Mouse (Mus musculus) liver, postnatal 0 days (tissue): ENCODE measurements at regions not wholly inside any gene's neighbourhood (a gene's known extent, or its start where the extent isn't known, plus 50 kb on each side); places are given as distances from the start of the nearest gene placed in this dataset.
A peak's percentile ranks its signal among the peaks of the same experiment; 100 is the strongest.

Experiments used
- ATAC-seq: fragments of 200-750 bp; cut with Nextera tagmentation; 2 replicates; pipeline ENCODE4 v1.8.0; 2017; ENCODE audit warnings: mild to moderate bottlenecking, moderate library complexity
- DNase-seq: peaks from one replicate; pipeline ENCODE4 v3.0.0-alpha.2; 2016
- H3K27ac ChIP-seq: fragments of 300-500 bp; sonication (generic); 2 replicates; pipeline ENCODE4 v1.5.1; 2014; ENCODE audit warnings: antibody characterized with exemption, moderate library complexity, mild to moderate bottlenecking, low read depth
- H3K27me3 ChIP-seq: fragments of 300-500 bp; sonication (generic); 2 replicates; pipeline ENCODE4 v1.6.1; 2014; ENCODE audit warnings: low read length, control low read depth, mixed read lengths; ENCODE audit not compliant: insufficient read depth
- H3K36me3 ChIP-seq: fragments of 300-500 bp; sonication (generic); replicated peaks from 2 replicates; pipeline ENCODE4 v1.6.1; 2014; ENCODE audit warnings: mild to moderate bottlenecking, control low read depth, low read length, moderate library complexity, mixed read lengths; ENCODE audit not compliant: insufficient read depth
- H3K4me1 ChIP-seq: fragments of 300-500 bp; sonication (generic); 2 replicates; pipeline ENCODE4 v1.6.1; 2014; ENCODE audit warnings: antibody characterized with exemption, mild to moderate bottlenecking, control low read depth; ENCODE audit not compliant: insufficient read depth
- H3K4me2 ChIP-seq: fragments of 300-500 bp; sonication (generic); 2 replicates; pipeline ENCODE4 v1.6.1; 2014; ENCODE audit warnings: low read depth, mild to moderate bottlenecking, low read length, moderate library complexity, mixed read lengths
- H3K4me3 ChIP-seq: fragments of 300-500 bp; sonication (generic); 2 replicates; pipeline ENCODE4 v1.5.1; 2014; ENCODE audit warnings: low read depth, low read length
- H3K9ac ChIP-seq: fragments of 300-500 bp; sonication (generic); replicated peaks from 2 replicates; pipeline ENCODE4 v1.6.1; 2014; ENCODE audit warnings: mild to moderate bottlenecking, moderate library complexity
- H3K9me3 ChIP-seq: fragments of 300-500 bp; sonication (generic); 2 replicates; pipeline ENCODE4 v1.6.1; 2016; ENCODE audit warnings: mild to moderate bottlenecking, control low read depth, low read length, mixed read lengths
- CTCF ChIP-seq: sonication (generic); IDR thresholded peaks from 2 replicates; pipeline ENCODE4 v1.5.1; 2016; ENCODE audit warnings: antibody characterized with exemption, low read depth
- EP300 ChIP-seq: IDR thresholded peaks from 2 replicates; pipeline ENCODE4 v1.6.1; 2016; ENCODE audit warnings: antibody characterized with exemption, low read depth, mild to moderate bottlenecking
- WGBS: fragments of 180-500 bp; shearing (Covaris S2); extraction: QIAGEN DNeasy Blood & Tissue Kit; methylation state at CpG from one replicate; pipeline ENCODE4 v1.1.7; 2014; ENCODE audit not compliant: insufficient replicate concordance; 5-methylcytosine and 5-hydroxymethylcytosine counted together

DNA sequence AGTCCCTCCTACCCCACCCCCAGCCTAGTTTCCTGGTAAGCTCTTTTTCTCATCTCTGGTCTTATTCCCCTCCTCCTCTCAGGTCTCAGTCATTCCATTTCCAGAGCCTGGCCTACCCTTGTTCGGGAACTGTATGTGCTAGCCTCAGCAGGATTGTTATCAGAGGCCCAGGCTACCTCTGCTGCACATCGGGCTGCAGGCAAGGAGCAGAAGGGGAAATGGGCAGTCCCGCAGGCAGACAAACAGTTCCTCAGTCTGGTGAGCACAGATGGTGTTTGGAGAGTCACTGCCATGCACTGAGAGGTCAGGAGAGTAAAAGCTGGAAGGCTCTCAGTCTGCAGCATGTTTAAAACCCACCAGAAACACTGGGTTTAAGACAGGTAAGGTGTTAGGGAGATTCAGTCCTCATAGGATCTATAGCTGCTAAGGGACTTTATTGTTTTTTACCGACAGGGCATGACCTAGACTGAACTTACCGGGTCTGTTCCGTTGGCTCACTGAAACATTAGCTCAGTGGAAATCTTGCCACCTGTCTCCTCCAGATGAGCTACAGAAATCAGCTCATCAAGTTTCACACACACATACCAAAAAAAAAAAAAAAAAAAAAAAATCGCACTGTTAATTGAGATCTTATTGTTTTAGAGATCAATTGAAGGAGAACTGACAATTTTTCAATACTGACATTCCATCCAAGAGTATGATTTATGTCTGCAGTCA is 74.2 kb upstream of the Eed start:
- Histone ChIP-seq H3K4me3 (no peak overlapping the region), H3K27me3 (no peaks in the 10 kb centered on the region), H3K36me3 (no peaks in the 10 kb centered on the region), H3K4me2 (peak overlapping the region; percentile 41), H3K9me3 (no peaks in the 10 kb centered on the region), H3K9ac (0 out of 2 replicates have a peak overlapping the region, but pooled peaks have one; percentile 2), H3K4me1 (peaks cover 46% of the 10 kb centered on the region), H3K27ac (peak overlapping the region; percentile 53)
- WGBS = 20% methylated on average over 7 of the region's 7 CpGs
- TF ChIP-seq CTCF (no peak), EP300 (no peak)
- peak; percentile 55 for ATAC-seq
- DNase-seq = no peak

DNA sequence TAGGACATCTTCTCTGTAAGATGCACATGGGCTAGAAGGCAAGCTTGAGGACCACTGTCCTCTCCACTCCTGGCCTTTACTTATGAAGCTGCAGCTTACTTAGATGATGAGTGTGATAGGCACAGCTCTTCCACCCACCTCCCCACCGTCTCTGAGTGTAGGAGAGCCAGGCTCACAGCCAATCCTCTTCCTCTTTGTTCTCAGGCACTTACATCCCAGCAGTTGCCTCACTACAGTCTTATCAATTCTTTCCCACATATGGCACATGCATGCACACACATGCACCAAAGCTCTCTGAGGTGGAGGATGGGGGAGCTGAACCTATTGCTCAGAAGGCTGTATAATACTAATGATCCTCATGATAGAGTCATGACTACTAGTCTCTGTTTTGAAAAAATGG is 72.1 kb upstream of the Picalm start:
- WGBS = 30% methylated on average over 1 of the region's 1 CpGs
- Histone ChIP-seq H3K36me3 (no peaks in the 10 kb centered on the region), H3K27me3 (no peaks in the 10 kb centered on the region), H3K27ac (peak overlapping the region; percentile 49; the same call in 1 of the 2 replicates), H3K4me3 (no peak overlapping the region), H3K9me3 (no peaks in the 10 kb centered on the region), H3K4me1 (peaks cover 71% of the 10 kb centered on the region), H3K9ac (no peak overlapping the region), H3K4me2 (no peak overlapping the region)
- DNase-seq (no peak), ATAC-seq (no peak)
- no peak for TF ChIP-seq CTCF
- TF ChIP-seq EP300 = no peak

DNA sequence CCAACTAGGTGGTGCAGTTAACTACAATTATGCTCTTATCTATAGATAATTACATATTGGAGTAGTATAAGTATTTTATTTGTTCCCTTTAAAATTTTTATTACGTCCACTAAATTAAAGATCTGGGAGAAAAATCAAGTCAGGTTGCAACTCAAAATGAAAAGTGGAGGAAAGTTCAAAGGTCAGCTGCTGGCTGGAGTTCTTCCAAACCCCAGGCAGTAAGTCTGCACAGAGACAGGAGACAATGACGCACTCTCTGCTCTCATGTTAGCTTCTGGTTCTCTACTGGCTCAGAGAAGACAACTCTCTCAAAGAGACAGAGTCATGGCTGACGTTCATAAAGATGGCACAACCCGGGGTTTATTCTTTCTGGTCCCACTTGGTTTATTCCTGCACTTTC is 71.4 kb upstream of the Picalm start:
- no peaks in the 10 kb centered on the region for H3K36me3 ChIP-seq
- H3K27ac ChIP-seq = peak overlapping the region; percentile 94
- peaks cover 73% of the 10 kb centered on the region for H3K4me1 ChIP-seq
- no peak for ATAC-seq
- H3K27me3 ChIP-seq = no peaks in the 10 kb centered on the region
- no peak overlapping the region for H3K4me2 ChIP-seq
- no peak overlapping the region for H3K4me3 ChIP-seq
- H3K9ac ChIP-seq = no peak overlapping the region
- 79% methylated on average over 4 of the region's 4 CpGs for WGBS
- no peak for DNase-seq
- TF ChIP-seq CTCF (no peak), EP300 (no peak)
- no peaks in the 10 kb centered on the region for H3K9me3 ChIP-seq

DNA sequence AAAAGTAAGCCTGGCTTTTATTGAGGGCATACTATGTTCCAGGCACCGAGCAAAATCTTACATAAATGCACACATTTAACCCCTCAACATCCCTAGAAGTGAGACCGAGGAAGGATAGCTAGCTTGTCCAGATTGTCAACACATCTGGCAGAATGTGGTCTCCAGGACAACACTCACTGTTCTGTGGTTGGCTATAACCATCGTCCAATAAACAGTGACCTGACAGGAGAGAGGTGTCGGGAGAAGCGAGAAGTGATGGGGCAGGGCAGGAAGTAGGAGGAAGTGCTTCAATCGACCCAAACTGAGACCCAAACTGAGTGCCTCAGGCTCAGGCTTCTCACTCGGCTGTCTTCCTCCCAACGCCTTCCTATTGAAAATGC is 70.8 kb upstream of the Picalm start:
- no peak for DNase-seq
- H3K27me3 ChIP-seq = no peaks in the 10 kb centered on the region

DNA sequence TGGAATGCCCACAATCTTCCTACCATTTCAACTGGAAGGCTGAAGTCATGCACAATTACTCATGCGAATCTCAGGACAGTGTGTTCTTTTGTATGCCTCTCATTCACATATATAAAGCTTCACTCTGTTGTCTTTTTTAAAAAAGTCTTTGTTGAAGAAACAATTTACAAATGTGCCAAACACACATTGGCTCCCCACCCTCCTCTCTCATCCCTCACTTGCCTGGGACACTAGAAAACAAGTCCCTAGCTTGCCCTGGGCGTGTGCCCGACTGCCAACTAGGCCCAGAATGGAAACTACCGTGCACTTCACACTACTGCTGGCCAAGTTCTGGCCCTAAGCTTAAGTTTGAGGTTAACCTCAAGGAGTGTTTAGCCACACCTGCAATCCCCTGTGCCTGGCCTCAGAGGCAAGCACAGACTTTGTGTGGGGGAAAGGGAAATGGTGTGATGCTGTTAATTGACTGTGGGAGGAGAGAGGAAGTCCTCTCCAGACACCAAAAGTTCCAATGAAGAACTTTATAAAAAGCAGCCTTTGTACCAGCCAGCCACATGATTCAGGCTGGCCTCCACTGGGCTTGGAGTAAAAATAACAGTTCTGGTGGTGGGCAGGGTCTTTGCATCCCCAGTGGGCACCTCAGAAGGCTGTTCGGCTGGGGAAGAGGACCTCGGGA is 70.2 kb upstream of the Picalm start:
- peak; percentile 42 for DNase-seq
- Histone ChIP-seq H3K4me1 (peaks cover 71% of the 10 kb centered on the region), H3K9me3 (no peaks in the 10 kb centered on the region), H3K4me2 (peak overlapping the region; percentile 66), H3K27ac (peak overlapping the region; percentile 94), H3K4me3 (peak overlapping the region; percentile 23; the same call in 1 of the 2 replicates), H3K27me3 (no peaks in the 10 kb centered on the region), H3K36me3 (no peaks in the 10 kb centered on the region), H3K9ac (peak overlapping the region; percentile 57)
- TF ChIP-seq CTCF (no peak), EP300 (no peak)
- peak; percentile 20 for ATAC-seq
- 34% methylated on average over 6 of the region's 6 CpGs for WGBS

More for the DNA sequence above, 70.8 kb upstream of the Picalm start:
- no peak for ATAC-seq
- TF ChIP-seq EP300 (no peak), CTCF (no peak)
- Histone ChIP-seq H3K4me3 (no peak overlapping the region), H3K4me1 (peaks cover 69% of the 10 kb centered on the region), H3K4me2 (peak overlapping the region; percentile 66; the same call in 1 of the 2 replicates), H3K9ac (peak overlapping the region; percentile 57; the same call in 1 of the 2 replicates), H3K9me3 (no peaks in the 10 kb centered on the region), H3K36me3 (no peaks in the 10 kb centered on the region), H3K27ac (peak overlapping the region; percentile 94)
- WGBS = 52% methylated on average over 8 of the region's 8 CpGs

DNA sequence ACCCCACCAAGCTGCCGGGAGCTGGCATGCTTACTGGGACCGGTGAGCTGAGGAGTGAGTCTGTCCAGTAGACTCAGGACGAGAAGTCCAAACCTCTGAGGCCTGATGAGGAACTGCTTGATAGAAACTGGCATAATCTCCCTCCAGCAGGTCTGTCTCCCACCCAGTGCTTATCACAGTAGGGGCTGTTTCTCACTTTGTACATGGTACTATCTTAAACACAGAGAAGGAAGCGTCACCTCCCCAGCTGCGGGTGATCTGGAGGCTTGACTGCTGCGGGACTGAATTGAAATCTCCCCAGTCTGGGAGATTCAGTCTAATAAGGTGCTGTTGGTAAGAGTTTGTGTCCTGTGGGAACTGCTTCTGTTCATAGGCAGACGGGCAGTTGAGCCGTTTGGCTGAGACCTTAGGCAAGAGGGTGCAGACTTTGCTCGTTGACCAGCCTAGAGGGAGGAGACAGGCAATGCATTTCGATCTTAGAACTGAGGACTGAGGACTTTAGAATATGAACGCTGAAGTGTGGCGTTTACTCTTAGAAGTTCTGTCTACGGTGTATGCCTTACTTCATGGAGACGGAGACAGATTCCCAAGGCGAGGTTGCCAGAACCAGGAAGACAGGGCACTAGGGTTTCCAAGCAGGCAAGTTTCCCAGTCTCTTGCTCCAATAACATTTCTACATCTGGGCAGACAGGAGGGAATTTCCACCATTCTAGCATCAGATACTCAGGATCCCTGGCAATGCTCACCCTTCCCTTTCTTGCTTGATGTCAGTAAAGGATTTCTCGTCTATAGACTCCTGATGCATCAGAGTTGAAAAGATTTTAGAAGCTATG is 69.5 kb upstream of the Picalm start:
- DNase-seq = peak; percentile 74
- Histone ChIP-seq H3K4me2 (peak overlapping the region; percentile 66), H3K9me3 (no peaks in the 10 kb centered on the region), H3K9ac (peak overlapping the region; percentile 57), H3K27ac (peak overlapping the region; percentile 94), H3K4me3 (peak overlapping the region; percentile 23), H3K4me1 (peaks cover 68% of the 10 kb centered on the region), H3K36me3 (no peaks in the 10 kb centered on the region), H3K27me3 (no peaks in the 10 kb centered on the region)
- TF ChIP-seq CTCF (0 out of 2 replicates have a peak, but pooled peaks have one; percentile 12), EP300 (peak; percentile 99)
- WGBS = 21% methylated on average over 16 of the region's 16 CpGs
- ATAC-seq = peak; percentile 88
